Mouse (Mus musculus) layer of hippocampus, adult 9-10 months (tissue): Measurements from ENCODE around the gene Invs.
"Not testable (repeated sequence)": the region's sequence is repeated elsewhere in the genome, so short reads cannot be mapped to it uniquely, and the experiment has no call there.

Experiments used
- DNase-seq: peaks from one replicate; pipeline ENCODE4 v3.0.0; 2022; ENCODE audit warnings: low spot score

Invs gene

GRCm38 (mm10) chr4:48328042-48328441 is 48.5 kb downstream of the Invs start:
- no peak for DNase-seq

GRCm38 (mm10) chr4:48332453-48333051 is 53.0 kb downstream of the Invs start:
- DNase-seq, result no peak

DNA sequence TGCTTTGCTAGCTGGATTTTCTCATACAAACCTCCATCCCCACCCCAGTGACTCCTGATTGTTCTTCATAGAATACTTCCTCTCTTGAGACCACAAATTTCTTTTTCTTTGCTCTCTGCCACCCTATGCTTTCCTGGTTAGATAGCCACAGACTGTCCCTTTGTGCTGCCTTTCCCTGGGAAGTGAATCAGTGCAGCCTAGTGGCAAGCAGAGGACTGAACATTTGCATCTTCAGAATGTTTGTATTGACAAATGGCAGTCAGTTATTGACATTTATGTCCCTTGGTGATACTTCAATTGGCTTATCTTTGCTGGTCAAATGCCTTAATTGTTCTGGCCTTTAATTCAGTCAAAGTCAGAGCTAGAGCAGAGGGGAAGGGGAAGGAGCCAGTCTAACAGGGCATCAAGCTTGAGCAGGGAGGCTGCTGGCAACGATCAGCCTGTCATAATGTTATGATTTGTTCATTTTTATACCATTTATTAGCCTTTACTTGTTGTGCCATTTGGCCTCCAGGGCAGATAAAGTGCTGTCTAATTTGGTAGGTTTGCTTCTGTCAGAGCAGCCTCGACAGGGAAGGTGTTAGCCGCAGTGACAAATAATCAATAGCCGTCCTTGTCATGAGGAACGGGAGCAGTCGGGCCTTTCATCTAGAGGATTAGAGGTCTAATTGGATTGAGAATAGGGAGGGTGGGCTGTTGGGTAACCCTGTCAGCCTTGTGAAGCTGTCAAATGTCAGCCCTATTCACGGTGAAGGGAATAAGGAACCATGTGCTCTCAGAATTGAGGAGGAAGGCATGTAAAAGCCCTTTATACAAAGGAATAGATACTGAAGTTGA is 55.6 kb downstream of the Invs start:
- no peak for DNase-seq

DNA sequence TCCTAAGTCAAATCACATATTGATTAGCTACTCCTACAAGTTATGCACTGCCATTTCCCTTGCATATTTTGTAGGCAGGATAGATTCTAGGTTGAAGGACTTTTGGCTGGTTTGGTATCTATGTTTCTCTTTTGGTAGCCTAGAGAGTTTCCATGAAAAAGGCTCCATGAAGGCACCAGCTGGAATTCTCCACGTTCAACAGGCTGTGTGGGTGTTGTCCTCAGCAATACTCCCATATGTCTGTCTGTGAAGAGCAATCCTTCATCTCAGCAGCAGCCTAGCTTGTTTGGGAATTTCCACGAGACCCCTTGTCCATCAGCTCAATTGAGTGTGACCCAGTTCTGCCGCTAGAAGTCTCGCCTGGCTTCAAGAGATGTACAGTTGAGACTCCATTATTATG is 63.1 kb downstream of the Invs start:
- no peak for DNase-seq

DNA sequence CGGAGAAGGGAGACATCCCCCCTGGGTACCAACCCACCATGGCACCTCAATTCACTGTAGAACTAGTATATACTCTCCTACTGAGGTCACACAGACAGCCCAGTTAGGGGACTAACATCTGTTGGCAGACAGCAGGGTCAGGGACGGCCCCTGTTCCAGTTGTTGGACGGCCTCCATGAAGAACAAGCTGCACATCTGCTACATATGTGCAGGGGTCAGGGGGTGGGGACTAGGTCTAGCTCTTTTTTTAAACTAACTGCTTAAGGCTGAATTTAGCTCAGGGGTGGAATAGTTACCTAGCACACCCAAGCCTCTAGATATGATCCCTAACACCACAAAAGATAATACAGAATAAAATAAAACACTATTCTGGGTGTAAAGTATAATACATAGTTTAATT is 82.8 kb downstream of the Invs start:
- no peak for DNase-seq

- peak; percentile 11 for DNase-seq
Observed at GRCm38 (mm10) chr4:48371037-48371436, 91.5 kb downstream of the Invs start.

DNA sequence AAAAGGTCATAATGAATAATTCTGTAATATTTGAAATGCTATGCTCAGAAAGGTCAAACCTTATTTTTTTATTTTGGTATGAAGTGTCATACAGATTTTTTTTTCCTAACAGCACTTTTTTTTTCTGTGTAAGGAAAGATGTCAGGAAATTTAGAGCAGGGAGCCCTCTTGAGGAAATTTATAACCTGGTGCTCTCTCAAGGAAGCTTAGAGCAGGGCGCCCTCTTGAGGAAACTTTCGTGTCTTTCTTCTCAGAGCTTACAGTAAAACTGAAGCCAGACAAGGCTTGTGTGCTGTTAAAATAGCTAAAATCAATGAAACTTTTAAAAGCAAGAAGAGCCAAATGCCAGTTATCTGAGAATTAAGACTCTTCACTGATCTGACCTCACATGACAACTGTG is 101.4 kb downstream of the Invs start:
- peak; percentile 81 for DNase-seq

GRCm38 (mm10) chr4:48382506-48382905 is 102.9 kb downstream of the Invs start:
- DNase-seq, result no peak

GRCm38 (mm10) chr4:48396949-48397348 is 117.4 kb downstream of the Invs start:
- DNase-seq, result no peak

- no peak for DNase-seq
Observed at GRCm38 (mm10) chr4:48403066-48403640, 123.6 kb downstream of the Invs start.

DNA sequence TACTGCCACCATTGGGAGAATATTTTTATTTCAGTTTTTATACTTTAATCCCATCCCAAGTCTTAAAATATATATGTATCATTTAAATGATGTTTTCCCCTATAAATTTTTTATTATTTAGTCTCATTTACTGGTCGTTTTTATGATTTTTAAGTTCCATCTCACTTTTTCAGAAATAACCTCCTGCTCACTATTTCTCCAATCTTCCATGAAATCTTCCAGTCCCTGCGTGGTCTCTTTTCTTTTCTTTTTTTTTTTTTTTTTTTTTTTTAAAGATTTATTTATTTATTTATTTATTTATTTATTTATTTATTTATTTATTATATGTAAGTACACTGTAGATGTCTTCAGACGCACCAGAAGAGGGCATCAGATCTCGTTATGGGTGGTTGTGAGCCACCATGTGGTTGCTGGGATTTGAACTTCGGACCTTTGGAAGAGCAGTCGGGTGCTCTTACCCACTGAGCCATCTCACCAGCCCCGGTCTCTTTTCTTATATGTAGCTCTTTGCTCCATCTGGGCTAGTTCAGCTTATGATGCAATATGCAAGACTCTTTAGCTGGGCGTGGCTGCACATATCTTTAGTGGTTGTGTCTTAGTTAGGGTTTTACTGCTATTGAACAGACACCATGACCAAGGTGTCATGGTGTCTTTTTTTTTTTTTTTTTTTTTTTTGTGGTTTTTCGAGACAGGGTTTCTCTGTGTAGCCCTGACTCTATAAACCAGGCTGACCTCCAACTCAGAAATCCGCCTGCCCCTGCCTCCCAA is 126.3 kb downstream of the Invs start:
- not testable (repeated sequence) for DNase-seq

- DNase-seq, result no peak
Observed at GRCm38 (mm10) chr4:48407350-48408039, 127.9 kb downstream of the Invs start.

GRCm38 (mm10) chr4:48413473-48413872 is 133.9 kb downstream of the Invs start:
- DNase-seq, result no peak

- no peak for DNase-seq
Observed at GRCm38 (mm10) chr4:48415838-48416335, 136.3 kb downstream of the Invs start.

DNA sequence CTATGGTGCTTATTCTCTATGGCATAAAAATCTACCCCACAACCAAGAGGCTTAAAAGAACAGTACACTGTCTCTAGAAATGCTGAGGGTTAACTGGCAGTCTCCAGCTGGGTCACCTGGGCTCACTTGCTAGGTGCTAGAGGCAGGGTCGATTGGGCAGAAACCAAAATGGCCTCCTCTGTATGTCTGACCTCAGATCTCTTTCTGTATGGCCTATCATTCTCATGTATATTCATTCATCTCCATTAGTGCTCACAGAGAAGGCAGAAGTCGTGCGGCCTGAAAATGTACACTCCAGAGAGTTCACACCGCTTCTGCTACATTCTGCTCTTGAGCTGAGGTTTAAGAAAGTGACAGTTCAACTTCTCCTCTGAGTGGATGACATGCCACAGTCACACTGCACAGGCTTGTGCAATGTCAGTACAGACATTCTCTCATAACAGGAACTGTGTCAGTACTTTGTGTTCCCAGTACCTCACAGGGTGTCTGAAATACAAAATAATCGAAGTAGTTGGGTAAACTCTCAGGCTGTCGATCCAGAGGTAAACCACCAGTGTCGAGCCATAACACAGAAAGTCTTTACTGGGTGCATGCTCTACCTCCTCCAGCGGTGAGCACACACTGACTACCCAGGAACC is 139.4 kb downstream of the Invs start:
- no peak for DNase-seq

GRCm38 (mm10) chr4:48422633-48423032 is 143.1 kb downstream of the Invs start:
- DNase-seq, result no peak

DNA sequence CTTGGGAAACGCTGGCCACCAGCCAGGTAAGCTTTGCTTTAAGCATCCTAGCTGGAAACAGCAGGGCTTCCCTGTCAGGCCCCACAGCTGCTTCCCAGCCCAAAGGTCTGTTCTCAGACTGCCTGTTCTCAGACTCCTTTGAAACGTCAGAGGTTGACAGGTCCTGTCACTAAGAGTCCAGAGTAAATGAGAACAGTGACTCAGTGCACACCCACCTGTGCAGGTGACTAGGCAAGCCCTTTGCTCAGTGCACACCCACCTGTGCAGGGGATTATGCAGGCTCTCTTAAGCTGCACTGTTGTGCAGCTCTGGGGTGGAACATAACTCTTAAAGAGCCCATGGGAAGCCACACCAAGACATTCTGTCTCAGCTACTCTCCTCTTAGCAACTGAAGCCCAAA is 144.2 kb downstream of the Invs start:
- no peak for DNase-seq

- no peak for DNase-seq
Observed at GRCm38 (mm10) chr4:48427413-48427812, 147.9 kb downstream of the Invs start.

- DNase-seq, result no peak
Observed at GRCm38 (mm10) chr4:48428054-48428453, 148.5 kb downstream of the Invs start.

GRCm38 (mm10) chr4:48454106-48454773 is 174.7 kb downstream of the Invs start:
- DNase-seq, result no peak

GRCm38 (mm10) chr4:48458436-48458835 is 178.9 kb downstream of the Invs start:
- no peak for DNase-seq
